Mouse (Mus musculus) embryonic facial prominence, embryonic 11.5 days (tissue): Measurements from ENCODE around the gene Scgb1b29. TPM values are rescaled to one million over a fixed set of nuclear protein-coding genes. Genes with fewer than 3 reads are reported as not detected.
"Not testable (repeated sequence)": the region's sequence is repeated elsewhere in the genome, so short reads cannot be mapped to it uniquely, and the experiment has no call there.

ENCODE experiments used
- ATAC-seq: fragments of 200-750 bp; cut with Nextera tagmentation; replicated peaks from 2 replicates; pipeline ENCODE4 v1.8.0; 2017; ENCODE audit warnings: low read depth; ENCODE audit not compliant: insufficient number of reproducible peaks, low FRiP score, low TSS enrichment
- DNase-seq: peaks from one replicate; pipeline ENCODE4 v3.0.0-alpha.2; 2015; ENCODE audit warnings: low spot score
- H3K27ac ChIP-seq: fragments of 300-500 bp; sonication (generic); replicated peaks from 2 replicates; pipeline ENCODE4 v1.5.1; 2014; ENCODE audit warnings: mild to moderate bottlenecking, low read depth, low read length, control low read depth
- H3K27me3 ChIP-seq: fragments of 300-500 bp; sonication (generic); 2 replicates; pipeline ENCODE4 v1.6.1; 2014; ENCODE audit warnings: mild to moderate bottlenecking, low read length, moderate library complexity, mixed read lengths; ENCODE audit not compliant: control insufficient read depth, insufficient read depth
- H3K36me3 ChIP-seq: fragments of 300-500 bp; sonication (generic); replicated peaks from 2 replicates; pipeline ENCODE4 v1.6.1; 2014; ENCODE audit warnings: low read depth, mild to moderate bottlenecking, low read length, moderate library complexity, mixed read lengths; ENCODE audit not compliant: control insufficient read depth, insufficient read depth
- H3K4me1 ChIP-seq: fragments of 300-500 bp; sonication (generic); 2 replicates; pipeline ENCODE4 v1.6.1; 2014; ENCODE audit warnings: low read length, mixed read lengths; ENCODE audit not compliant: control insufficient read depth, insufficient read depth
- H3K4me2 ChIP-seq: fragments of 300-500 bp; sonication (generic); 2 replicates; pipeline ENCODE4 v1.6.1; 2014; ENCODE audit warnings: low read depth, mild to moderate bottlenecking, control low read depth, low read length, moderate library complexity
- H3K4me3 ChIP-seq: fragments of 300-500 bp; sonication (generic); 2 replicates; pipeline ENCODE4 v1.5.1; 2014; ENCODE audit warnings: low read depth, low read length, control low read depth
- H3K9ac ChIP-seq: fragments of 300-500 bp; sonication (generic); replicated peaks from 2 replicates; pipeline ENCODE4 v1.6.1; 2014; ENCODE audit warnings: mild to moderate bottlenecking, control low read depth, low read length
- H3K9me3 ChIP-seq: fragments of 300-500 bp; sonication (generic); replicated peaks from 2 replicates; pipeline ENCODE4 v1.6.1; 2016; ENCODE audit warnings: mild to moderate bottlenecking, low read length, inconsistent platforms, mixed read lengths; ENCODE audit not compliant: control insufficient read depth
- WGBS: fragments of 180-500 bp; shearing (Covaris S2); extraction: QIAGEN DNeasy Blood & Tissue Kit; methylation state at CpG from one replicate; pipeline ENCODE4 v1.1.7; 2014; 5-methylcytosine and 5-hydroxymethylcytosine counted together
- polyA plus RNA-seq: library from polyadenylated mRNA; unstranded; fragments of >200 nt; fragmentation: Nextera tagmentation; extraction: Ambion mirVana; gene quantifications from 2 replicates; pipeline ENCODE4 v1.2.1, GENCODE M21; 2014

Gene Scgb1b29
- not detected in 2 replicates for polyA plus RNA-seq

DNA sequence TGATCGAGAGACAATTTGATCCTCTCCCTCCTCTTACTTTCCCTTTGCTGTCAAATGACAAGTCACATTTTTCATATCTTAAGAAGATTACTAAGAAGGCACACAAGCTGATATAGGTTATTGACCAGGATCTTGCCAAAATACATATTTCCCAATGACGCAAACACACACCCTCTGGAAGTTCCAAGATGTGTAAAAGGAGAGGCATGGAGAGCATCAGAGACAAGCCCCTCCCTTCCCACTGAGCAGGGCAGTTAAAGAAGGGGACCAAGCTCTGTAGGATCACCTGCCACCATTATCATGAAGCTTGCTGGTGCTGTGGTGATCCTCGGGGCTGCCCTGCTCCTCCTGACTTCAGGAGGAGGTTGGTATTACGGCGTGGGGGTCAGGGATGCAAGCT, at the start of gene Scgb1b29:
Scgb1b29 (plus strand) TSS at position 301 of the 400 bp plus-strand sequence.
- not testable (repeated sequence) for H3K36me3 ChIP-seq, ATAC-seq, H3K9me3 ChIP-seq, DNase-seq, H3K4me1 ChIP-seq, H3K27me3 ChIP-seq, H3K4me2 ChIP-seq, H3K4me3 ChIP-seq, H3K27ac ChIP-seq, H3K9ac ChIP-seq
- 100% methylated on average over 1 of the region's 5 CpGs for WGBS

DNA sequence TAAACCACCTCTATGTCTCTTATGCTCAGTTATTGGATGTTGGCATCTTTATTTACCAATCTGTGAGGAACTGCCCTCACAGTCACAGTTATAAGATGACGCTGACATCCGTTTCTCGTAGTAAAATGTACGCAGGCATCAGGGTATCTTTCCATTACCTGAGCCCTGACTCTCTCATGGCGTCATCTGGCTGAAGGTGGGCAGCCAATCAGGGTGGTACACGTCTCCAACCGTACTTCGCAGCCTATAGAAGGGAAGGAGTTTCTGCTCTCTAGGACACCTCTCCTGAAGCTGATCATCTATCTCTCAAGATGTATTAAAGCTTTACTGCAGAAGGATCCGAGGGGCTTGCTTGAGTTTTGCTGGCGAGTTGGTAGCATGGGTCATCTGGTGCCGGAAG, 12.7 kb upstream of the Scgb1b29 start:
- 86% methylated on average over 10 of the region's 11 CpGs for WGBS
- not testable (repeated sequence) for H3K4me2 ChIP-seq, H3K27ac ChIP-seq, ATAC-seq, DNase-seq, H3K9me3 ChIP-seq, H3K9ac ChIP-seq, H3K27me3 ChIP-seq, H3K4me3 ChIP-seq, H3K36me3 ChIP-seq, H3K4me1 ChIP-seq

Other genes with a start within 250 kb of the Scgb1b29 start
- not detected in 2 replicates for gene Scgb2b11, start 230.4 kb upstream of the Scgb1b29 start, polyA plus RNA-seq
- gene Scgb1b11, start 218.7 kb upstream of the Scgb1b29 start, polyA plus RNA-seq, result not detected in 2 replicates
- gene Scgb2b12, start 114.3 kb upstream of the Scgb1b29 start, polyA plus RNA-seq, result not detected in 2 replicates
- not detected in 2 replicates for gene Scgb1b12, start 107.4 kb upstream of the Scgb1b29 start, polyA plus RNA-seq